Mouse (Mus musculus) kidney, postnatal 36 days (tissue): ENCODE measurements around the gene Pitpnb.
A peak's percentile ranks its signal among the peaks of the same experiment; 100 is the strongest.

ENCODE experiments used
- DNase-seq, 2 experiments: peaks; one replicate each; pipeline ENCODE4 v3.0.0; 2021 to 2022; ENCODE audit warnings: mixed read lengths in 2 of 2

Gene Pitpnb

DNA sequence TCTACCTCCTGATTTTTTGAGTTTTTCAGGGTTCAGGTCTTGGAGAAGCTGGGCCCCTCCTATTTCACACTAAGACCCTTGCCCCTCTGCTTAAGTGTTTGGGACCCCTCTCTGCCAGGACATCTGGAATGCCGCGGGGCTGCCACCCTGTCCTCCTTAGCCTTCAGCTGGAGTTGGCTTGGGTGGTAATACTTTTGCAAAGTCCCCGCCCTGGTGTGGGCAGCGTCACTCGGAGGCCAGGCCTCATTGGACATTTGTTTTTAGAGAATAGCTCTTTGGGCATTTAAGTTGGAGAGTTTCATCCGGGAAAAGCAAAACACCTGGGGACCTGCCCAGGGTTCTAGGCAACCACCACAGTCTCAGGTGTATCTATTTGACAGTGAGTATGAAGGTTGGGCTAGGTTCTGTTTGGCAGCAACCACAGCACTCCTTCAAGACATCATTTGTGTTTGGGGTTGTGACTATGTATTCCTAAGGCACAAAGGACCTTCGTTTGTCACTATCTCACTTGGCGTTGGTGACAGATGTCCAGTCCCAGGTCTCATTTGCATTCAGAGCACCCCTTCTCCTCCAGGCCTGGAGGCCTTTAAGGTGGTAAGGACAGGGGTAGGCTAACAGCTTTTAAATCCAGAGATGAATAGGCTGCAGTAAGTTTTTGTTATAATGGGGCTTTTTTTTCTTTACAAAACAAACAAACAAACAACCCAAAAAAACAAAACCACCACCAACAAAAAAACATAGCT lies 91.7 kb downstream of the Pitpnb start:
- DNase-seq = no peak

DNA sequence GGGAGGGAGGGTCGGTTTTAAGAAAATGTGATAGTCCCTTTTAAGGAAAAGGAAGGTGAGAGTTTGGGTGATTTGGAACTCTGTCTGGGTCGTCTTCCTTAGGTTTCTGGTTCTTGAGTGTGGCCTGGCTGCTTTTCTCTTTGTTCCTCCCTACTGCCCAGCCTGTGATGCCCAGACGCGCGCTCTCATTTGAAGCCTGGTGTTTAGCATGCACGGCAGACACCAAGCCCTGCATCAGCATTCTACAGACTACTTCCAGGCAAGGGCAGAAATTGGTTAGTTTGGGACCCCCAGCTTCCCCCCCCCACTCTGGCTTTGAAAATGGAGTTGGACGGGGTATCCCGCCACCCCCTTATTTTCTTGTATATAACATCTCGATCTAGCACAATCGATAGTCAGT lies 92.4 kb downstream of the Pitpnb start:
- no peak for DNase-seq

DNA sequence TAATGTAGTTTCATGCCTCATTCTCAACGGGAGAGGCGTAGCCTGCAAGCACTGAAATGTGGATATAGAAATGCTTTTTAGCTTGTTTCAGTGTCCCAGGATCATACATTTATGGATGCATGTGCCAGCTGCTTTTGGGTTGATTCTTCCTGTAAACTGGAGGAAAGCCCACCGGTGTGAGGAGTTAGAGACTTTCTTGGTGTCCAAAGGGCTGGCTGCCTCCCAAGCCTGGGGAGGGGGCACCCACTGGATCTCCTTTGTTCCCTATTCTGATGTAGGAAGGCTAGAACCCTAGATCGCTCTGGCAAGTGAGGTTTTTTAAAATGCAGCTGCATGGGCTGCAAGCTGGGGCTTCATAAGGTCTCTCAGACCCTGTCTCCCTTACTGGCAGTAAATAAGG lies 93.1 kb downstream of the Pitpnb start:
- DNase-seq = no peak

DNA sequence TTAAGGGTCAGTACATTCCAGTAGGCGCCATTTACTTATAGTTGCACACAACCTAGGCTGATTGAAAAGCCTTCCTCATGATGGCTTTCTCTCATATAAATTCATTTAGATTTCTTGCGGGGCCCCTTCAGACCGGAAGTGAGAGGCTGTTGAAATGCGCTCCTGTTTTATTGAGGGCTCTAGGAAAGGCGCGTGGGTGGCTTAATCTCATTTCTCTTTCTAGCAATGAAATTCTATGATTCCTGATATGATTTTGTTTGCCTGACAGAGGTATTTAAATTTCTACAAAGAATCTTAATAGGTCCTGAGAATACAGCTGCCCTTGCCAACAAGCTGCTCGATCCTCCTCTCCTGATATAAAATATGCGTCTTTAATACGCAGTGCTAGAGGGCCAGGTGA lies 95.2 kb downstream of the Pitpnb start:
- DNase-seq = no peak

- DNase-seq = no peak
Measured at GRCm38 (mm10) chr5:111426249-111426648, 95.7 kb downstream of the Pitpnb start.

DNA sequence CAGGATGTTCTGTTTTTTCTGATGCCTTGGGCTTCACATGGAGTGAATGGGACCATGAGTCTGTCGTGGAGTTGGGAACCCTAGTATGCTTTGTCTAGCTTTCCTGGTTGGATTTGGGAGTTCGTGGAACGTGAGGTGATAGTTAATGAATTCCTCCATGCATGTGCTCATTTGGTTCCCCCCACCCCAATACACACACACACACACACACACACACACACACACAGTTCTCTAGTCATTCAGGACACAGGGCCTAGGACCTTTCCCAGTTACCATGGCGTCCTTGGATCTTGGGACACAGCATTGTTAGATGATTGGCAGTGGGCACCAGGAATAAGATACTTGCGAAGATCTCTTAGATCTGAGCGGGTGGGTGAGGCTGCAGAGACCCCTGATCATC lies 98.3 kb downstream of the Pitpnb start:
- no peak for DNase-seq

DNA sequence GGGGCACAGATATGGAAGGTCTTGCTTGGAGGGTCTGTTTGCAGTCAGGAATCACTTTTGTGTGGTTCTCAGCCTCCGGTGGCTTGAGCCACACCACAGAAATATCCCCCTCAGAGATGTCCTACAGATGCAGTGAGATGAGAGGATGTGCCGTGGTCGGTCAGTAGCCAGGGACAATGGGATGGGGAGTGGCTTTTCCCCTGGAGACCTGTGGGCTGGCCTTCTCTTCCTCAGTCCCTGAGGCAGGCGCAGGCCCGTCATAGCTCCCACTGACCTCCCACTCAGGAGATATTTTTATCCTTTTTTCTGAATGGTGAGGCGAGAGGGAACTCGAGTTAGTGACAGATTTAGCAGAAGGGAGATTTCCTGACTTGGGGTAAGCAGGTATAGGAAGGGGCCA lies 99.2 kb downstream of the Pitpnb start:
- DNase-seq = peak; percentile 37 to 38

GRCm38 (mm10) chr5:111431007-111431730 lies 100.6 kb downstream of the Pitpnb start:
- peak; percentile 51 to 53 for DNase-seq

GRCm38 (mm10) chr5:111432842-111433241 lies 102.3 kb downstream of the Pitpnb start:
- DNase-seq = no peak

GRCm38 (mm10) chr5:111434342-111434842 lies 103.8 kb downstream of the Pitpnb start:
- DNase-seq = no peak

DNA sequence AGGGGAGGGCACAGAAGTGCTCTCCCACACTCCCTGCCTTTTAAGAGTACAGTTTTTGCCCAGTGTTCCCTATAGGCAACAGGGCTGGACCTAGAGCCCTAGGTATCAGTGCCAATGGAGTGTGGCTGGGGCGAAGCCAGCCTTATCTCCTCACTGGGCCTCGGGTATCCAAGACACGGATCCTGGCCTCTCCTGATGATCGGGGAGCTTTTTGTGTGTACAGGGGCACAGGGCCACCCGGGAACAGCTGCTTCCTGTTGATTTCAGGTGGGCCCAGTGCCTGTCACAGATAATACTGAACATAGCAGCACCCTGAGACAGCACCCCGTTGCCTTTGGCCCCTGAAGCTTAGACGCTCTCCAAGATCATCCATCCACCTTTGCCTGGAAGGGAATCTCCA lies 105.7 kb downstream of the Pitpnb start:
- no peak for DNase-seq

- DNase-seq = no peak
Measured at GRCm38 (mm10) chr5:111437205-111437604, 106.6 kb downstream of the Pitpnb start.
